Mouse (Mus musculus): ENCODE data around the gene Ptov1.

- TF ChIP-seq CTCF (IDR thresholded peaks at IDR 0.05; ENCODE audit: low read depth) (peak; percentile 96), EP300 (IDR thresholded peaks at IDR 0.05; ENCODE audit: low read depth) (no peak)
Measured at GRCm38 (mm10) chr7:44860576-44861428, 8.8 kb downstream of the Ptov1 start.
